Comparison of ENCODE assay signal across 22 mouse cellular contexts in genomic region chr5:72818513-72819180, GRCm38 (mm10). TPM values are rescaled to one million over a fixed set of nuclear protein-coding genes. Genes with fewer than 3 reads are reported as not detected.
A peak's percentile ranks its signal among the peaks of the same experiment; 100 is the strongest.
DNase-seq lines count a peak whose midpoint lies in the region; ATAC-seq lines count a peak whose summit lies in the region.
"Had no signal": no experiment of that assay in that cellular context is flagged by ENCODE, and none has a peak within 500 bp of the region (broad histone marks: within the 10 kb centered on the region; RNA-seq: fewer than 3 reads in every experiment).

No protein-coding gene starts in this region.

- no peaks in the 10 kb centered on the region for H3K27me3 ChIP-seq in liver, embryonic 16.5 days (ENCODE audit: control insufficient read depth, insufficient read depth, low read depth, low read length)
- H3K27me3 ChIP-seq in splenic B cell, adult 2 months (ENCODE audit: control insufficient read depth, insufficient read depth, low read length, poor library complexity, severe bottlenecking): no peaks in the 10 kb centered on the region
- H3K27me3 ChIP-seq: hindbrain, embryonic 15.5 days; kidney, embryonic 15.5 days; limb, embryonic 13.5 days had no signal

- H3K36me3 ChIP-seq in liver, embryonic 16.5 days (ENCODE audit: control insufficient read depth, insufficient read depth): no peaks in the 10 kb centered on the region
- H3K36me3 ChIP-seq in splenic B cell, adult 2 months (ENCODE audit: control insufficient read depth, insufficient read depth, low read length, poor library complexity, severe bottlenecking): peaks cover 10% of the 10 kb centered on the region; the same call in 1 of the 2 replicates
- H3K36me3 ChIP-seq: hindbrain, embryonic 15.5 days; limb, embryonic 13.5 days had no signal

- peak; percentile 81 for DNase-seq in heart, adult 11 months
- no peak for DNase-seq in heart, adult 8-10 months (ENCODE audit: low spot score)
- peak; percentile 29 for DNase-seq in thymus, postnatal 0 days (ENCODE audit: low spot score)
- no peak for DNase-seq in thymus, postnatal 4 days
- DNase-seq in splenic B cell, adult 2 months (ENCODE audit: low read depth, low spot score): peak; percentile 47
- DNase-seq in lung, postnatal 25 days (ENCODE audit: low spot score): no peak
- DNase-seq: adrenal gland, postnatal 10 days; cerebellum, adult 11 months; cerebellum, postnatal 14 days; embryo, embryonic 11 days; forebrain, postnatal 0 days; heart, postnatal 36 days; kidney, postnatal 4 days; lung, embryonic 14.5 days; retina, postnatal 1 day; right cerebral cortex, postnatal 4 days had no signal

- no peak for ATAC-seq in liver, embryonic 16.5 days (ENCODE audit: low read depth)
- no peak for ATAC-seq in inflammation-experienced regulatory T-cells, adult 6 months
- ATAC-seq: forebrain, postnatal 0 days; intestine, embryonic 16.5 days had no signal

- 29% methylated on average over 5 of the region's 5 CpGs for WGBS in liver, embryonic 16.5 days (ENCODE audit: insufficient replicate concordance)

- H3K9me3 ChIP-seq in liver, embryonic 16.5 days (replicated peaks; ENCODE audit: control insufficient read depth, low read length): no peaks in the 10 kb centered on the region
- H3K9me3 ChIP-seq: hindbrain, embryonic 15.5 days; kidney, embryonic 15.5 days; limb, embryonic 13.5 days had no signal

- H3K4me1 ChIP-seq in liver, embryonic 16.5 days (ENCODE audit: control insufficient read depth, low read depth, low read length): no peaks in the 10 kb centered on the region; the same call in none of the 2 replicates

- H3K9ac ChIP-seq in liver, embryonic 16.5 days (ENCODE audit: low read depth, low read length): no peak overlapping the region
- H3K9ac ChIP-seq: forebrain, postnatal 0 days; hindbrain, embryonic 15.5 days; kidney, embryonic 15.5 days; limb, embryonic 13.5 days; lung, embryonic 14.5 days had no signal

- no peak overlapping the region for H3K4me2 ChIP-seq in liver, embryonic 16.5 days (ENCODE audit: low read depth, low read length)

- H3K27ac ChIP-seq in liver, embryonic 16.5 days (ENCODE audit: low read length): 0 out of 2 replicates have a peak overlapping the region, but pooled peaks have one; percentile 29

- no peak overlapping the region for H3K4me3 ChIP-seq in liver, embryonic 16.5 days (ENCODE audit: low read depth, low read length)
- H3K4me3 ChIP-seq: hindbrain, embryonic 15.5 days; kidney, embryonic 15.5 days; limb, embryonic 13.5 days had no signal

RNA-seq across cellular contexts. Expression of gene Tec, which starts 49.6 kb away (rescaled TPM):
- 10 to 100 TPM; 13.2 to 14.5 (median 13.5) TPM for total RNA-seq in heart, adult 8-10 months (2022)
- 25.2 and 25.8 TPM in 2 replicates for polyA plus RNA-seq in thymus, postnatal 0 days (2015; fragmentation: Nextera tagmentation; extraction: Ambion mirVana)
- 5.2 and 5.7 TPM in 2 replicates for polyA plus RNA-seq in liver, embryonic 16.5 days (2015; fragmentation: Nextera tagmentation; extraction: Ambion mirVana)
- 10 to 100 TPM in 2 of 3 experiments, 1 to 10 TPM in 1; 9.2 to 14.7 (median 10.2) TPM for polyA plus RNA-seq in inflammation-experienced regulatory T-cells, adult 6 months (2017; shearing (Covaris generic))

Comparison
In these comparisons a context has a peak if more than half of its experiments do, and no peak if none do; other contexts are left out.
1. DNase-seq: peak in heart, adult 11 months (single experiment), thymus, postnatal 0 days (single experiment) and splenic B cell, adult 2 months (single experiment); none in heart, adult 8-10 months (single experiment), thymus, postnatal 4 days (single experiment) and lung, postnatal 25 days (single experiment).